Mouse (Mus musculus): ENCODE measurements at regions not wholly inside any gene's neighbourhood (a gene's known extent, or its start where the extent isn't known, plus 50 kb on each side); places are given as distances from the start of the nearest gene placed in this dataset.
A peak's percentile ranks its signal among the peaks of the same experiment; 100 is the strongest.
"Not testable (repeated sequence)": the region's sequence is repeated elsewhere in the genome, so short reads cannot be mapped to it uniquely, and the experiment has no call there.

GRCm38 (mm10) chr11:26724963-26725721 is 131.3 kb upstream of the Vrk2 start:
- Histone ChIP-seq H3K9ac (ENCODE audit: low read depth, low read length) (no peak overlapping the region), H3K27me3 (ENCODE audit: insufficient read depth, low read length) (no peaks in the 10 kb centered on the region)
- whole genome bisulfite sequencing: 76% methylated on average over 11 of the region's 11 CpGs

GRCm38 (mm10) chr11:26722292-26722691 is 128.5 kb upstream of the Vrk2 start:
- Histone ChIP-seq H3K27me3 (ENCODE audit: insufficient read depth, low read length) (no peaks in the 10 kb centered on the region), H3K9me3 (replicated peaks; ENCODE audit: low read length) (no peaks in the 10 kb centered on the region), H3K36me3 (ENCODE audit: insufficient read depth, low read length) (no peaks in the 10 kb centered on the region), H3K4me3 (replicated peaks; ENCODE audit: low read depth, low read length) (no peak overlapping the region), H3K9ac (ENCODE audit: low read depth, low read length) (no peak overlapping the region), H3K4me2 (ENCODE audit: low read length) (no peak overlapping the region), H3K27ac (no peak overlapping the region), H3K4me1 (replicated peaks; ENCODE audit: insufficient read depth, low read length) (no peaks in the 10 kb centered on the region)
- TF ChIP-seq CTCF (IDR thresholded peaks at IDR 0.05; ENCODE audit: low read depth): no peak
- no peak for DNase-seq (ENCODE audit: low spot score)
- no peak for ATAC-seq (replicated peaks; ENCODE audit: low FRiP score, low read depth)
- 92% methylated on average over 3 of the region's 3 CpGs for WGBS

More at GRCm38 (mm10) chr11:26724963-26725721, 131.3 kb upstream of the Vrk2 start:
- no peak overlapping the region for H3K4me2 ChIP-seq (ENCODE audit: low read length)
- no peak overlapping the region for H3K27ac ChIP-seq
- H3K4me1 ChIP-seq (replicated peaks; ENCODE audit: insufficient read depth, low read length): no peaks in the 10 kb centered on the region
- no peaks in the 10 kb centered on the region for H3K36me3 ChIP-seq (ENCODE audit: insufficient read depth, low read length)
- no peak overlapping the region for H3K4me3 ChIP-seq (replicated peaks; ENCODE audit: low read depth, low read length)
- DNase-seq (ENCODE audit: low spot score) (no peak), ATAC-seq (replicated peaks; ENCODE audit: low FRiP score, low read depth) (no peak)
- TF ChIP-seq CTCF (IDR thresholded peaks at IDR 0.05; ENCODE audit: low read depth): no peak
- no peaks in the 10 kb centered on the region for H3K9me3 ChIP-seq (replicated peaks; ENCODE audit: low read length)

DNA sequence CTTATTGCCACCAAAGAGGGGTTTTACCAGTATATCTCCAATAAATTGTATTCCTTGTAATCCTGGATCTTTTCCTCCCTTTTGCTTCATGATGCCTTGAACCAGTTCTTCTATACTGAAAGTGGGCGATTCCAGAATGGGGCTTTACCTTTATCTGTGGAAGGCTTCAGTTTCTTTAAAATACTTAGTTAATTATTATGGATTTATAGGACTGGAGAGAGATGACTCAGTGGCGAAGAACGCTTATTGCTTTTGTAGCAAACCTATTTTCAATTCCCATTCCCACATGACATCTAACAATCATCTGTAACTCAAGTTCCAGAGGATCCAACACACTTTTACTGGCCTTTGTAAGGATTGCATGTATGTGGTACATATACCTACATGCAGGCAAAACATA is 127.4 kb upstream of the Vrk2 start:
- DNase-seq (ENCODE audit: low spot score): no peak
- Histone ChIP-seq H3K4me2 (ENCODE audit: low read length) (no peak overlapping the region), H3K4me3 (replicated peaks; ENCODE audit: low read depth, low read length) (no peak overlapping the region), H3K27me3 (ENCODE audit: insufficient read depth, low read length) (no peaks in the 10 kb centered on the region), H3K36me3 (ENCODE audit: insufficient read depth, low read length) (no peaks in the 10 kb centered on the region), H3K9ac (ENCODE audit: low read depth, low read length) (no peak overlapping the region), H3K27ac (no peak overlapping the region), H3K9me3 (replicated peaks; ENCODE audit: low read length) (no peaks in the 10 kb centered on the region), H3K4me1 (replicated peaks; ENCODE audit: insufficient read depth, low read length) (no peaks in the 10 kb centered on the region)
- 96% methylated on average over 3 of the region's 3 CpGs for WGBS
- ATAC-seq (replicated peaks; ENCODE audit: low FRiP score, low read depth): no peak
- no peak for TF ChIP-seq CTCF (IDR thresholded peaks at IDR 0.05; ENCODE audit: low read depth)

DNA sequence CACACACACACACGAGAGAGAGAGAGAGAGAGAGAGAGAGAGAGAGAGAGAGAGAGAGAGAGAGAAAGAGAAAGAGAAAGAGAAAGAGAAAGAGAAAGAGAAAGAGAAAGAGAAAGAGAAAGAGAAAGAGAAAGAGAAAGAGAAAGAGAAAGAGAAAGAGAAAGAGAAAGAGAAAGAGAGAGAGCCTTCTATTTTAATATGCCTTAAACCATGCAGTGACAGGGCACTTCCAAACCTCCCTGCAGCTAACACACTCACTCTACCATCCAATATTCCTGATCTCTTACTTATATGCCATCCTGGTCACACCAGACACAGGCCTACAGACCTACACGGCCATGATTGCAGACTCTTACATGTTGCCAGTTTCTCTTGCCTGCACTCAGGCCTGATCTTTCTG is 117.4 kb upstream of the Vrk2 start:
- H3K27ac ChIP-seq; ATAC-seq (replicated peaks; ENCODE audit: low FRiP score, low read depth); H3K36me3 ChIP-seq (ENCODE audit: insufficient read depth, low read length); DNase-seq (ENCODE audit: low spot score); H3K27me3 ChIP-seq (ENCODE audit: insufficient read depth, low read length); H3K9ac ChIP-seq (ENCODE audit: low read depth, low read length); H3K9me3 ChIP-seq (replicated peaks; ENCODE audit: low read length); H3K4me3 ChIP-seq (replicated peaks; ENCODE audit: low read depth, low read length); H3K4me2 ChIP-seq (ENCODE audit: low read length); H3K4me1 ChIP-seq (replicated peaks; ENCODE audit: insufficient read depth, low read length): not testable (repeated sequence)
- WGBS: 50% methylated on average over 2 of the region's 2 CpGs

GRCm38 (mm10) chr11:26708636-26709035 is 114.8 kb upstream of the Vrk2 start:
- 38% methylated on average over 2 of the region's 2 CpGs for WGBS

DNA sequence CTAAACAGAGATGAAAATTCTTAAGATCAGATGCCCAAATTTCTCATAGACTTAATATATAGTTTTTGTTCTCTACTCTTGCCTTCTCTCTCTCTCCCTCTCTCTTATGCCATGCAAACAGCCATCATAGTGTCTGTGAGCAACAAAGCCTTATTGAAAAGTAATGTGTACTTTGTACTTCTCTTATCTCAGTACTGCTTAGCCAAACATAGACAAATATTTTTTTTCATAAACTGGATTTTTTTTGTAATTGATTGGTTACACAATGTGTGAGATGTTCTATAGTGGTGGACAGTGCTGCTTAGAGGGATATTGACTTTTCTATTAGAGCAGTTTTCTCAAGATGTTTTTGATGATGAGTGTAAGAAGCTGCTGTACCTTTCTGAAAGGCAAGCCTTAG is 90.1 kb upstream of the Vrk2 start:
- Histone ChIP-seq H3K4me3 (replicated peaks; ENCODE audit: low read depth, low read length) (no peak overlapping the region), H3K27ac (no peak overlapping the region), H3K4me2 (ENCODE audit: low read length) (no peak overlapping the region), H3K27me3 (ENCODE audit: insufficient read depth, low read length) (no peaks in the 10 kb centered on the region), H3K36me3 (ENCODE audit: insufficient read depth, low read length) (no peaks in the 10 kb centered on the region), H3K9me3 (replicated peaks; ENCODE audit: low read length) (no peaks in the 10 kb centered on the region), H3K4me1 (replicated peaks; ENCODE audit: insufficient read depth, low read length) (no peaks in the 10 kb centered on the region), H3K9ac (ENCODE audit: low read depth, low read length) (no peak overlapping the region)
- TF ChIP-seq CTCF (IDR thresholded peaks at IDR 0.05; ENCODE audit: low read depth): no peak
- DNase-seq (ENCODE audit: low spot score) (no peak), ATAC-seq (replicated peaks; ENCODE audit: low FRiP score, low read depth) (no peak)

More at GRCm38 (mm10) chr11:26708636-26709035, 114.8 kb upstream of the Vrk2 start:
- ATAC-seq (replicated peaks; ENCODE audit: low FRiP score, low read depth) (no peak), DNase-seq (ENCODE audit: low spot score) (peak; percentile 12)
- no peaks in the 10 kb centered on the region for H3K9me3 ChIP-seq (replicated peaks; ENCODE audit: low read length)
- H3K27ac ChIP-seq: no peak overlapping the region
- H3K4me3 ChIP-seq (replicated peaks; ENCODE audit: low read depth, low read length): no peak overlapping the region
- H3K36me3 ChIP-seq (ENCODE audit: insufficient read depth, low read length): no peaks in the 10 kb centered on the region
- no peak overlapping the region for H3K4me2 ChIP-seq (ENCODE audit: low read length)
- no peak overlapping the region for H3K9ac ChIP-seq (ENCODE audit: low read depth, low read length)
- no peaks in the 10 kb centered on the region for H3K27me3 ChIP-seq (ENCODE audit: insufficient read depth, low read length)
- H3K4me1 ChIP-seq (replicated peaks; ENCODE audit: insufficient read depth, low read length): no peaks in the 10 kb centered on the region
- no peak for TF ChIP-seq CTCF (IDR thresholded peaks at IDR 0.05; ENCODE audit: low read depth)

DNA sequence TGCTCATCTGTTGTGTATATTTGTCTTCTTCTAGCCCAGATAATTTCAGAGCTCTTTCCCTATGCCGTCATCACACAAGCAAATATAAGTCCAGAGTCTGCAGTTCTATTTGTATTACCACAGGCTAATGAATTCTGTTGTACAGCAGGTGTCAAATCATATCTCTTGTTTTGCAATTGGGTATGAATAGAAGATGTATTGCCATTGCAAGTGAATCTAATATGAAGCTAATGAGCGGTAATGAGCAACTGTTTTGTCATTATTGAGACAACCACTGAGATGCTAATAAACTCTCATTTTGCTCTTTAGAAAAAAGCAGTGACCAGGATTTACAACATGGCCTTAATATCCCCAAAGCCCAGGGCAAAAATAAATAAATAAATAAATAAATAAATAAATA is 73.5 kb upstream of the Vrk2 start:
- TF ChIP-seq CTCF (IDR thresholded peaks at IDR 0.05; ENCODE audit: low read depth): no peak
- Histone ChIP-seq H3K4me2 (ENCODE audit: low read length) (no peak overlapping the region), H3K27ac (no peak overlapping the region), H3K9ac (ENCODE audit: low read depth, low read length) (no peak overlapping the region), H3K9me3 (replicated peaks; ENCODE audit: low read length) (no peaks in the 10 kb centered on the region), H3K4me1 (replicated peaks; ENCODE audit: insufficient read depth, low read length) (no peaks in the 10 kb centered on the region), H3K27me3 (ENCODE audit: insufficient read depth, low read length) (no peaks in the 10 kb centered on the region), H3K4me3 (replicated peaks; ENCODE audit: low read depth, low read length) (no peak overlapping the region), H3K36me3 (ENCODE audit: insufficient read depth, low read length) (no peaks in the 10 kb centered on the region)
- ATAC-seq (replicated peaks; ENCODE audit: low FRiP score, low read depth) (no peak), DNase-seq (ENCODE audit: low spot score) (no peak)
- 89% methylated on average over 2 of the region's 2 CpGs for WGBS

Data from kidney, postnatal 0 days (tissue).